Mouse (Mus musculus) testis, adult 2 months (tissue): Measurements from ENCODE around the gene Ap1g2.

ENCODE experiments used
- CTCF ChIP-seq: fragments of 200-500 bp; IDR thresholded peaks from 2 replicates; pipeline ENCODE4 v1.5.1; 2012; ENCODE audit warnings: low read depth, mild to moderate bottlenecking, inconsistent platforms, low read length, moderate library complexity; ENCODE audit not compliant: control insufficient read depth, insufficient read depth, insufficient replicate concordance
- POLR2A ChIP-seq: fragments of 200-500 bp; IDR thresholded peaks from 2 replicates; pipeline ENCODE4 v1.6.1; 2012; ENCODE audit warnings: low read depth, mild to moderate bottlenecking, inconsistent platforms, low read length, moderate library complexity; ENCODE audit not compliant: control insufficient read depth

DNA sequence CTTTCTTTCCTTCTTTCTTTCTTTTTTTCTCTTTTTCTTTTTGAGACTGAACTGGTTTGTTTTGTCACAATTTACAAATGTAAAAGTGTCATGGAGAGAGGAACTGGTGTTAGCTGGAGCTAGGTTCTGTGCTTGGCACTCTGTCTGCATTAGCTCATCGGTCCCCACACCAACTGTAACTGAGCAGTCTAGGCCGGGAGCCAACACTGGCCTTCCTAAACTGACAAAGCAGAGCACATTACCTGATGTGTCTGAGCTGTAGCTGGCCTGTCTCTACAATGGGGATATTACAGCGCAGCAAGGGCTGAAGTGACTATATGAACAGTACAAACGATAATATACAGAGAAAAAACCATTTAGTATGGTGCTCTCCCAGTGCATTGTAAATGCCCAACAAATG is 12.5 kb upstream of the Ap1g2 start:
- TF ChIP-seq CTCF, result no peak
- TF ChIP-seq POLR2A, result no peak
